Mouse (Mus musculus) MEL (cell line): ENCODE results near the gene Mkln1.

Experiments
- CHD2 ChIP-seq: IDR thresholded peaks from 2 replicates; pipeline ENCODE4 v1.6.1; 2011; ENCODE audit warnings: low read length, improper control_type of control experiment
- CTCF ChIP-seq, 3 experiments: IDR thresholded peaks in 2 of 3; conservative IDR thresholded peaks in 1 of 3; 2 replicates each; pipeline ENCODE4 v1.5.1; 2011 to 2012; ENCODE audit warnings: low read length in 3 of 3, low read depth in 2 of 3, mild to moderate bottlenecking in 2 of 3, improper control_type of control experiment in 1 of 3, inconsistent platforms in 1 of 3, mixed read lengths in 1 of 3, moderate library complexity in 1 of 3; ENCODE audit not compliant: control insufficient read depth in 1 of 3, insufficient read depth in 1 of 3, poor library complexity in 1 of 3, severe bottlenecking in 1 of 3
- EP300 ChIP-seq, 2 experiments: IDR thresholded peaks; 2 replicates each; pipeline ENCODE4 v1.6.1; 2011; ENCODE audit warnings: improper control_type of control experiment in 2 of 2, low read length in 2 of 2, low read depth in 1 of 2, mild to moderate bottlenecking in 1 of 2
- HCFC1 ChIP-seq: IDR thresholded peaks from 2 replicates; pipeline ENCODE4 v1.6.1; 2012; ENCODE audit warnings: low read depth, mild to moderate bottlenecking, inconsistent platforms, low read length, improper control_type of control experiment, moderate library complexity
- MEF2A ChIP-seq: IDR thresholded peaks from 2 replicates; pipeline ENCODE4 v1.6.1; 2014; ENCODE audit warnings: low read depth, mild to moderate bottlenecking, inconsistent platforms, low read length, improper control_type of control experiment; ENCODE audit not compliant: poor library complexity, insufficient replicate concordance, severe bottlenecking; ENCODE audit errors: extremely low read depth
- POLR2A ChIP-seq, 2 experiments: IDR thresholded peaks; 2 replicates each; pipeline ENCODE4 v1.6.1; 2011 to 2012; ENCODE audit warnings: low read length in 2 of 2, mild to moderate bottlenecking in 2 of 2, control low read depth in 1 of 2, improper control_type of control experiment in 1 of 2, low read depth in 1 of 2, moderate library complexity in 1 of 2; ENCODE audit not compliant: control insufficient read depth in 1 of 2, insufficient read depth in 1 of 2, poor library complexity in 1 of 2
- SIN3A ChIP-seq: IDR thresholded peaks from 2 replicates; pipeline ENCODE4 v1.6.1; 2012; ENCODE audit warnings: low read length, improper control_type of control experiment, inconsistent platforms
- TAL1 ChIP-seq: IDR thresholded peaks from 2 replicates; pipeline ENCODE4 v1.6.1; 2012; ENCODE audit warnings: mild to moderate bottlenecking, inconsistent platforms, low read length, moderate library complexity, mixed read lengths
- TBP ChIP-seq: IDR thresholded peaks from 2 replicates; pipeline ENCODE4 v1.8.0; 2011; ENCODE audit warnings: low read depth, low read length, improper control_type of control experiment
- TCF12 ChIP-seq: IDR thresholded peaks from 2 replicates; pipeline ENCODE4 v1.6.1; 2014; ENCODE audit warnings: low read depth, mild to moderate bottlenecking, inconsistent platforms, low read length, improper control_type of control experiment, moderate library complexity

DNA sequence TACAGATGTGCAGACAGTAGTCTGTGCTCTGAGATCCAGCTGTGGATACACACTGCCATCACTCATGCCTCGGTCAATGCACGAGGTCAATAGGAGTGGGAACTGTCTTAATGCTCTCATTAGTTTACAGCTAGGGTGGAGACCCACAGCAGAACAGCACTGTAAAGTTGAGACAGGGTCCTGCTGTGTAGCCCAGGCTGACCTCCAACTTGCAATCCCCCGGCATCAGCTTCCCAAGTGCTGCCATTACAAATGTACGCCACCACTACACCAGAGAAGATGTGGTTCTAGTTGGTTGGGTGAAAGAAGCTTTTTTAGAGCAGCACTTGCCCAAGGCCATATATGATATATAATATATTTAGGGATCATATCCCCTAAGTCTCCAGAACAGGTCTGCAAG is 125.1 kb downstream of the Mkln1 start:
- TF ChIP-seq CTCF (IDR thresholded peaks at IDR 0.05 in 2 of 3, conservative IDR thresholded peaks at IDR 0.05 in 1 of 3; ENCODE audit: control insufficient read depth in 1 of 3, insufficient read depth in 1 of 3, low read depth in 2 of 3, low read length in 3 of 3, poor library complexity in 1 of 3, severe bottlenecking in 1 of 3) (no peak), TBP (no peak), MEF2A (no peak), HCFC1 (no peak), POLR2A (IDR thresholded peaks at IDR 0.05; ENCODE audit: control insufficient read depth in 1 of 2, insufficient read depth in 1 of 2, low read depth in 1 of 2, low read length in 2 of 2, poor library complexity in 1 of 2) (no peak), TCF12 (no peak), TAL1 (no peak), CHD2 (no peak), SIN3A (no peak), EP300 (IDR thresholded peaks at IDR 0.05; ENCODE audit: low read depth in 1 of 2, low read length in 2 of 2) (no peak)
